Mouse (Mus musculus): Measurements from ENCODE around the gene Dclre1b. TPM values are rescaled to one million over a fixed set of nuclear protein-coding genes. Genes with fewer than 3 reads are reported as not detected.
"Not testable (repeated sequence)": the region's sequence is repeated elsewhere in the genome, so short reads cannot be mapped to it uniquely, and the experiment has no call there.

Gene Dclre1b
- polyA plus RNA-seq, 1 experiment from 2014 or later = 36.7 TPM

- not testable (repeated sequence) for H3K27me3 ChIP-seq (ENCODE audit: control insufficient read depth, insufficient read depth, low read length); H3K36me3 ChIP-seq (ENCODE audit: control insufficient read depth, insufficient read depth, low read length); H3K27ac ChIP-seq (ENCODE audit: low read depth, low read length); H3K9ac ChIP-seq (ENCODE audit: low read depth, low read length); H3K4me2 ChIP-seq (replicated peaks; ENCODE audit: low read depth, low read length); H3K9me3 ChIP-seq (ENCODE audit: control insufficient read depth, low read length); ATAC-seq (ENCODE audit: low FRiP score, low TSS enrichment); H3K4me1 ChIP-seq (ENCODE audit: control insufficient read depth, insufficient read depth, low read length); H3K4me3 ChIP-seq (ENCODE audit: low read length)
- WGBS = 96% methylated on average over 7 of the region's 7 CpGs
Measured at GRCm38 (mm10) chr3:103840946-103841345, 31.7 kb upstream of the Dclre1b start.

DNA sequence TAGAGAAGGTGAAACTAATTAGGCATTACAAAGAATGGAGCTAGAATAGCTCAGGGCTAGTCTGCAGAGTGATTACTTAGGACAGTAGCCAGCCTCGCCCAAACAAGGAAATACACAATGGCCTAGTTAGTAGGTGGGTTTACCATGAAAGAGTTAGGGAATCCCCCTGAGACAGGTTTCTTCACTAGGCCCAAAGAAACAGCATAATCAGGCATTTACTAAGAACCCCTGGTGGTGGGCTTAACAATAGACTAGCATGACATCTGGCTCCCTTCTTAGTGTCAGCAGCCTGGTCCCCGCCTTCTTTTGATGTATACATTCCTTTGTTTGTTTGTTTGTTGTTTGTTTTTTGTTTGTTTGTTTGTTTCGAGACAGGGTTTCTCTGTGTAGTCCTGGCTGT, 31.0 kb upstream of the Dclre1b start:
- not testable (repeated sequence) for H3K4me2 ChIP-seq (replicated peaks; ENCODE audit: low read depth, low read length); H3K4me3 ChIP-seq (ENCODE audit: low read length); H3K4me1 ChIP-seq (ENCODE audit: control insufficient read depth, insufficient read depth, low read length); H3K27me3 ChIP-seq (ENCODE audit: control insufficient read depth, insufficient read depth, low read length); H3K36me3 ChIP-seq (ENCODE audit: control insufficient read depth, insufficient read depth, low read length); H3K9me3 ChIP-seq (ENCODE audit: control insufficient read depth, low read length); H3K27ac ChIP-seq (ENCODE audit: low read depth, low read length); H3K9ac ChIP-seq (ENCODE audit: low read depth, low read length); ATAC-seq (ENCODE audit: low FRiP score, low TSS enrichment)
- 92% methylated on average over 3 of the region's 3 CpGs for WGBS

DNA sequence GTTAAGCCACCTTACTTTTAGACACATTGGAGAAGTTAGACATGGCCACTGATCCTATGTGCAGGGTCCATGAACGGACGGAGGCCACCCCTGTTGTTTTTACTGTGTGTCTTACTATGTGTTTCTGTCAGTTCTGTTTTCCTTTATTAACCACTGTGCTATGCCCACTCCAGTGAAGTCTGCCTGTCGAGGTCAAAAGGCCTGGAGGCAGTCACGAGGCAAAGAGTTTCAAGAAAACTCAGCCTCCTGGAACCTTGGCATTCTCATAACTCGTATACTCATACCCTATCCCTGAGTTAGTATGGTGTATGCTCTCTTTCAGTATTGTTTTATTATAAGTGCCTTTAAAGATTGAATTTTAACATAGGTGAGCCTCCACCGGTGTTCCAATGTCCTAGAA, 30.5 kb upstream of the Dclre1b start:
- H3K27me3 ChIP-seq (ENCODE audit: control insufficient read depth, insufficient read depth, low read length) = no peaks in the 10 kb centered on the region
- no peak overlapping the region for H3K9ac ChIP-seq (ENCODE audit: low read depth, low read length)
- H3K4me1 ChIP-seq (ENCODE audit: control insufficient read depth, insufficient read depth, low read length) = no peaks in the 10 kb centered on the region
- H3K4me3 ChIP-seq (ENCODE audit: low read length) = no peak overlapping the region
- H3K9me3 ChIP-seq (ENCODE audit: control insufficient read depth, low read length) = peaks cover 2% of the 10 kb centered on the region
- no peak overlapping the region for H3K27ac ChIP-seq (ENCODE audit: low read depth, low read length)
- 94% methylated on average over 6 of the region's 6 CpGs for WGBS
- H3K36me3 ChIP-seq (ENCODE audit: control insufficient read depth, insufficient read depth, low read length) = no peaks in the 10 kb centered on the region
- no peak for ATAC-seq (ENCODE audit: low FRiP score, low TSS enrichment)
- no peak overlapping the region for H3K4me2 ChIP-seq (replicated peaks; ENCODE audit: low read depth, low read length)

- no peak for ATAC-seq (ENCODE audit: low FRiP score, low TSS enrichment)
- Histone ChIP-seq H3K27ac (ENCODE audit: low read depth, low read length) (no peak overlapping the region), H3K36me3 (ENCODE audit: control insufficient read depth, insufficient read depth, low read length) (no peaks in the 10 kb centered on the region), H3K9ac (ENCODE audit: low read depth, low read length) (no peak overlapping the region), H3K9me3 (ENCODE audit: control insufficient read depth, low read length) (no peaks in the 10 kb centered on the region), H3K4me2 (replicated peaks; ENCODE audit: low read depth, low read length) (no peak overlapping the region), H3K27me3 (ENCODE audit: control insufficient read depth, insufficient read depth, low read length) (no peaks in the 10 kb centered on the region), H3K4me1 (ENCODE audit: control insufficient read depth, insufficient read depth, low read length) (no peaks in the 10 kb centered on the region), H3K4me3 (ENCODE audit: low read length) (no peak overlapping the region)
- WGBS = 97% methylated on average over 5 of the region's 5 CpGs
Measured at GRCm38 (mm10) chr3:103836453-103836852, 27.2 kb upstream of the Dclre1b start.

DNA sequence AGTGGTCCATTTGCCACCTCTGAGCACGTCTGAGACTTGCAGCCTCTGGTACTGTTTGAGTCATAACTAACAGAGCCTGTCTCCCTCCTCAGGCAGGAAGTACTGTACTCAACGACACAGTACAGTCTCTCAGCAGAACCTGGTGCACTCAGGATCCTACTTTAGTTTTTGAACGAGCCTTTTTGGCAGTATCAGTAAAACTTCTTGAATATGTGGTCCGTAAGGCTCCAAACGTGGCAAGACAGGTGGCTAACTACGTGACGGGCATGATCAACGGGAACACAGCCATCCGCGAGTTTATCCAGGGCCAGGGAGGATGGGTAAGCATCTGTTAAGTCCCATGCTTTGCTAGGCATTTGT, 26.7 kb upstream of the Dclre1b start:
- H3K4me3 ChIP-seq (ENCODE audit: low read length) = no peak overlapping the region
- H3K4me1 ChIP-seq (ENCODE audit: control insufficient read depth, insufficient read depth, low read length) = no peaks in the 10 kb centered on the region
- no peaks in the 10 kb centered on the region for H3K9me3 ChIP-seq (ENCODE audit: control insufficient read depth, low read length)
- 84% methylated on average over 10 of the region's 10 CpGs for WGBS
- H3K4me2 ChIP-seq (replicated peaks; ENCODE audit: low read depth, low read length) = no peak overlapping the region
- no peaks in the 10 kb centered on the region for H3K27me3 ChIP-seq (ENCODE audit: control insufficient read depth, insufficient read depth, low read length)
- H3K36me3 ChIP-seq (ENCODE audit: control insufficient read depth, insufficient read depth, low read length) = no peaks in the 10 kb centered on the region
- no peak overlapping the region for H3K9ac ChIP-seq (ENCODE audit: low read depth, low read length)
- no peak for ATAC-seq (ENCODE audit: low FRiP score, low TSS enrichment)
- no peak overlapping the region for H3K27ac ChIP-seq (ENCODE audit: low read depth, low read length)

DNA sequence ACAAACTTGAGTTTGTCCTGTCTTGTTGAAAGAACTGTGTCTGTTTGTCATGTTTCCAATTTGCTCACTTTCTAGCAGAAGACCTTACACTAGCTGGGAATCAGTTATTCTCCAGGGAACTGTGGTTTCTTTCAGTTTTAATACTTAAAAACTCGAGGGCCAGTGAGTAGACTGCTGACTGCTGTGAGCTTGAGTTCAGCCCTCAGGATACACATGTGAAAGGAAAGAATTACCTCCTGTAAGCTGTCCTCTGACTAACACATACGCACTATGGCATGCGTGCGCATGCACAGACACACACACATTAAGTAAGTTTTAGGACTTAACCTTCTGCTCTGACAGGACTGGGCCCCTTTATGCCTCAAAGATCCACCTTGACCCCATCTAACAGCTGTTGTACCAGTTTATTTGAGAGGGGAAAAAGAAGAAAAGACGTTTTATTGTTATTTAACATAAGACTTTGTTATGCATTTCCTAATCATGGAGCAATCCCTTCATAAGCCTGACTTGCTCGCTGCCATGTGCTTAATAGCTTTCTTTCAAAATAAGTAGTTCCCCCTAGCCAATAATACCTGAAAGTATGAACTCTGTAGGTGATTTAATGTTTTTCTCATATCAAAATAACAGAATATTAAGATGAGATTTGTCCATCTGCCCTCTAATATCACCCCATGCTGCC, 26.2 kb upstream of the Dclre1b start:
- Histone ChIP-seq H3K9ac (ENCODE audit: low read depth, low read length) (no peak overlapping the region), H3K9me3 (ENCODE audit: control insufficient read depth, low read length) (no peaks in the 10 kb centered on the region), H3K4me2 (replicated peaks; ENCODE audit: low read depth, low read length) (no peak overlapping the region), H3K4me1 (ENCODE audit: control insufficient read depth, insufficient read depth, low read length) (no peaks in the 10 kb centered on the region), H3K27ac (ENCODE audit: low read depth, low read length) (no peak overlapping the region), H3K4me3 (ENCODE audit: low read length) (no peak overlapping the region), H3K36me3 (ENCODE audit: control insufficient read depth, insufficient read depth, low read length) (no peaks in the 10 kb centered on the region), H3K27me3 (ENCODE audit: control insufficient read depth, insufficient read depth, low read length) (no peaks in the 10 kb centered on the region)
- WGBS = 81% methylated on average over 6 of the region's 6 CpGs
- no peak for ATAC-seq (ENCODE audit: low FRiP score, low TSS enrichment)

GRCm38 (mm10) chr3:103834001-103834400, 24.8 kb upstream of the Dclre1b start:
- no peaks in the 10 kb centered on the region for H3K4me1 ChIP-seq (ENCODE audit: control insufficient read depth, insufficient read depth, low read length)
- no peak overlapping the region for H3K4me2 ChIP-seq (replicated peaks; ENCODE audit: low read depth, low read length)
- no peak overlapping the region for H3K27ac ChIP-seq (ENCODE audit: low read depth, low read length)
- no peaks in the 10 kb centered on the region for H3K36me3 ChIP-seq (ENCODE audit: control insufficient read depth, insufficient read depth, low read length)
- no peak overlapping the region for H3K9ac ChIP-seq (ENCODE audit: low read depth, low read length)
- no peaks in the 10 kb centered on the region for H3K27me3 ChIP-seq (ENCODE audit: control insufficient read depth, insufficient read depth, low read length)
- no peaks in the 10 kb centered on the region for H3K9me3 ChIP-seq (ENCODE audit: control insufficient read depth, low read length)
- 86% methylated on average over 2 of the region's 2 CpGs for whole genome bisulfite sequencing
- no peak overlapping the region for H3K4me3 ChIP-seq (ENCODE audit: low read length)
- ATAC-seq (ENCODE audit: low FRiP score, low TSS enrichment) = no peak

- Histone ChIP-seq H3K27me3 (ENCODE audit: control insufficient read depth, insufficient read depth, low read length) (no peaks in the 10 kb centered on the region), H3K4me2 (replicated peaks; ENCODE audit: low read depth, low read length) (no peak within 1 kb of the TSS), H3K36me3 (ENCODE audit: control insufficient read depth, insufficient read depth, low read length) (no peaks in the 10 kb centered on the region), H3K4me3 (ENCODE audit: low read length) (no peak within 1 kb of the TSS), H3K9me3 (ENCODE audit: control insufficient read depth, low read length) (no peaks in the 10 kb centered on the region), H3K27ac (ENCODE audit: low read depth, low read length) (no peak within 1 kb of the TSS), H3K4me1 (ENCODE audit: control insufficient read depth, insufficient read depth, low read length) (no peaks in the 10 kb centered on the region), H3K9ac (ENCODE audit: low read depth, low read length) (no peak within 1 kb of the TSS)
- ATAC-seq (ENCODE audit: low FRiP score, low TSS enrichment) = no peak
Measured at GRCm38 (mm10) chr3:103832426-103832825, 23.2 kb upstream of the Dclre1b start, which contains the start of gene Bcl2l15. Gene Bcl2l15 (plus strand): TSS chr3:103832601.

DNA sequence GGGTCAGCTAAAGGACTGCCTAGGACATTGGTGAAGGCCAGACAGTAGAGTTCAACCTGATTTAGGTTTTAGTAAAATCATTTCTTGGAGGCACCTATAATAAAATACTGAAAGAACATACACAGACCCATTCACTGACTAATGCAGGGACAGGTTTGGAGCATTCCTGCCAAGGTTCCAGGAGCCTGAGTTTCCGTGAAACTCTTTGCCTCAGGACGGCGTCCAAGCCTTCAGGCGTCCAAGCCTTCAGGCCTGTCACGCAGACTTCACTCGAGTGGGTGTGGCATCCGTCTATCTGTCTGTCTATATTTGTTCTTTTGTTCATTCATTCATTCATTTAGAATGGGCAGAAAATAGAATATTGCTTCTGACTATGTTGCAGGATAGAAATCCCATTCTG, 21.9 kb upstream of the Dclre1b start:
- H3K9me3 ChIP-seq (ENCODE audit: control insufficient read depth, low read length) = no peaks in the 10 kb centered on the region
- ATAC-seq (ENCODE audit: low FRiP score, low TSS enrichment) = no peak
- 84% methylated on average over 7 of the region's 7 CpGs for WGBS
- H3K4me3 ChIP-seq (ENCODE audit: low read length) = no peak overlapping the region
- no peaks in the 10 kb centered on the region for H3K36me3 ChIP-seq (ENCODE audit: control insufficient read depth, insufficient read depth, low read length)
- no peaks in the 10 kb centered on the region for H3K4me1 ChIP-seq (ENCODE audit: control insufficient read depth, insufficient read depth, low read length)
- H3K4me2 ChIP-seq (replicated peaks; ENCODE audit: low read depth, low read length) = no peak overlapping the region
- no peaks in the 10 kb centered on the region for H3K27me3 ChIP-seq (ENCODE audit: control insufficient read depth, insufficient read depth, low read length)
- H3K27ac ChIP-seq (ENCODE audit: low read depth, low read length) = no peak overlapping the region
- H3K9ac ChIP-seq (ENCODE audit: low read depth, low read length) = no peak overlapping the region
